Mouse (Mus musculus): ENCODE data around the gene Fbxo47.
"Not testable (repeated sequence)": the region's sequence is repeated elsewhere in the genome, so short reads cannot be mapped to it uniquely, and the experiment has no call there.

Gene Fbxo47

GRCm38 (mm10) chr11:97880362-97880761 lies 3.6 kb downstream of the Fbxo47 start:
- DNase-seq (ENCODE audit: low spot score in 2 of 2): no peak

GRCm38 (mm10) chr11:97877341-97877740 lies 6.6 kb downstream of the Fbxo47 start:
- DNase-seq (ENCODE audit: low spot score in 2 of 2): no peak

- no peak for DNase-seq (ENCODE audit: low spot score in 2 of 2)
These were observed 9.6 kb downstream of the Fbxo47 start for GRCm38 (mm10) chr11:97874396-97874795.

GRCm38 (mm10) chr11:97872378-97872777 lies 11.6 kb downstream of the Fbxo47 start:
- not testable (repeated sequence) for DNase-seq (ENCODE audit: low spot score in 2 of 2)

DNA sequence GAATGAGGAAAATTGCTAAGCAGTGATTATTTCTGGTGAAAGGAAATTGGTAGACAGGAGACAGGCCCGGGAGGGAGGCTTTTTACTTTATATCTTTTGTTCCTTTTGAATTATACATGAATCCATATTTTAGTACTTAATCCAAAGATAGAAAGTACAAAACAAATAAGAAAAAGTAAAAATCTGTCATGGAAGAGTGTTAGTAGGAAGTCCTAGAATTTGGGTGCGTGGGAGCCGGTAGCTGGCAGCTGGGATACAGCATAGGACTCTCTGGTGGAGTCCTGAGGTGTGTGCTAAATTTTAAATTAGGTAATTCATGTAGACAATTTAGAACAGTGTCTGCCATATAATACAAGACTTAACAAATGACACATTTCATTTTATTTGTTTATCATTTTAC lies 16.4 kb downstream of the Fbxo47 start:
- no peak for DNase-seq (ENCODE audit: low spot score in 2 of 2)

GRCm38 (mm10) chr11:97866091-97866888 lies 17.7 kb downstream of the Fbxo47 start:
- DNase-seq (ENCODE audit: low spot score in 2 of 2): no peak

DNA sequence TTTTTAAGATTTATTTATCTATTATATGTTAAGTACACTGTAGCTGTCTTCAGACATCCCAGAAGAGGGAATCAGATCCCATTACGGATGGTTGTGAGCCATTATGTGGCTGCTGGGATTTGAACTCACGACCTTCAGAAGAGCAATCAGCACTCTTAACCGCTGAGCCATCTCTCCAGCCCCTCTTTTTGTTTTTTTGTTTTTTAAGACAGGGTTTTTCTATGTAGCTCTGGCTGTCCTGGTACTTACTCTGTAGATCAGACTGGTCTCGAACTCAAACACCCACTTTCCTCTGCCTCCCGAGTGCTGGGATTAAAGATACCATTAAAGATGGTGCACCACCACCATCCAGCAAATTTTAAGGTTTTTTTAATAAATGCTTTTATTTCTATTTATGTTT lies 18.5 kb downstream of the Fbxo47 start:
- DNase-seq (ENCODE audit: low spot score in 2 of 2): no peak

- DNase-seq (ENCODE audit: low spot score in 2 of 2): no peak
These were observed 21.8 kb downstream of the Fbxo47 start for GRCm38 (mm10) chr11:97862148-97862547.

DNA sequence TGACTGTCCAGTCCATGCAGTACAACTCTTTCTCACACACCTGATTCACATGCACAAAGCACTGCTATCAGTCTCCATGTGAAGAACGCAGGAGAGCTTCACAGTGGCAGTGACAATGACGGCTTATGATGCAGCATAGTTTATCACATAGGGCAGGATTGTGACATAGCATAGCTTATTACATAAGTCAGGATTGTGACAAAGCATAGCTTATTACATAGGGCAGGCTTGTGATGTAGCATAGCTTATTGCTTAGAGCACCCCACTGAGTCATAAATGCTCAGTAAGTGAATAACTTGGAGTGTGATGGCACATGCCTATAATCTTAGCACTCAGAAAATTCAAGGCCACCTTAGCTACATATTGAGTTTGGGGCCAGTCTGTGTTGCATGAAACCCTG lies 28.5 kb downstream of the Fbxo47 start:
- DNase-seq (ENCODE audit: low spot score in 2 of 2): no peak

GRCm38 (mm10) chr11:97851601-97852000 lies 32.4 kb downstream of the Fbxo47 start:
- DNase-seq (ENCODE audit: low spot score in 2 of 2): no peak

DNA sequence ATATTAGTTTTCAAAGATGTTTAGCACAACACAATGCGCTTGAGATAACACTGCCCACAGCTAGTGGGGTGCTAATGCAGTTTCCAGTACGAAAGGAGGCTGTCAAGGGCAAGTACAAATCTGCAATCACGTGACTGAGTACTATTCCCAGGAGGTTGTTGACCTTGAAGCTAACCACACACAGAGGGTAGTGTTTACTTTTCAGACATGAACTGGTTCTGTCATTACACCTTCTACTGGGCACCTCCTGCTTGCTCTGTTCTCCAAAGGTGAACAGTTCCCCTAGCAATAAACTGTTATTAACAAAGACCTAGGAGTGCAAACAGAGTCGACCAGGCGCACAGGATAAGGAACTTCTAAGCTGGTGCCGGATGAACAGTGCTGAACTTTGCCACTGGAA lies 33.6 kb downstream of the Fbxo47 start:
- DNase-seq (ENCODE audit: low spot score in 2 of 2): no peak

DNA sequence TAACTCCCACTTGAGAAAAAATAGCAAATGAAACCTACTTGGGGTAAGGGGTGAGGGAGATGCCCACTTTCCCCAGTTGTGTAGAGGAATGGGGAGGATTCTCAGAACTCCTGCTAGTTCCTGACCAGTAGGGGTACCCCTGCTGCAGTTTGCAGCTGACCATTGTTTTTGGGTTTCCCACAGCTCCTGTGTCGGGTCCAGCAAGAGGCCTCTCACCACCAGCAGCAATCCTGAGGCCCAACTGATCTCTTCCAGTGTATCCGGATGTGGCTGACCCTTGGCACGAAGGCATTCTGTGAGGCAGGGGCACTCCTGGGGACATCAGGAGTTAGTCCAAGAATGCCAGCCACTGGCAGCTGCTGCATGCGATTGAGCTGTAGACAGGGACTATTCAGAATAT lies 42.0 kb downstream of the Fbxo47 start:
- DNase-seq (ENCODE audit: low spot score in 2 of 2): no peak

GRCm38 (mm10) chr11:97840991-97841661 lies 42.8 kb downstream of the Fbxo47 start:
- no peak for DNase-seq (ENCODE audit: low spot score in 2 of 2)

DNA sequence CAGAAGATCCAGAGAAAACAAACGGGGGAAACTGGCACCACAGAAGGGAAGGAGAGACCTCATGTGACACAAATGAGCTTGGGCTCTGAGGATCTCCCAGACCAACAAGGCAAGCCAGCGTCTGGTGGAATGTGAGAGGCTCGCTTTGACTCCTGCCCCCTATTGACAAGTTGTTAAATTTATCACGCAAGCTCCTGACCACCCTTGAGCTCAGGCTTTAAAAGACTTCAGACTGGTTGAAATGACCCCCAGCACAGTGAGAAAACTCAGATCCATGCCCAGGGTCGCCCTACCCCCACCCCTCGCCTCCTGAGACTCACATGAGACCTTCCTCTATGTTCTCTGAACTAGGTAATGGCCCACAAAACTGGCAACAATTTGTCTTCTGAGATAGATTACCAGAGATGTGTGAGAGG lies 43.4 kb downstream of the Fbxo47 start, which contains the start of gene B230217C12Rik:
Gene B230217C12Rik (plus strand): TSS at position 242 of the 416 bp plus-strand sequence.
- DNase-seq (ENCODE audit: low spot score in 2 of 2): no peak

- no peak for DNase-seq (ENCODE audit: low spot score in 2 of 2)
These were observed 43.8 kb downstream of the Fbxo47 start for GRCm38 (mm10) chr11:97840135-97840490.

- no peak for DNase-seq (ENCODE audit: low spot score in 2 of 2)
These were observed 44.4 kb downstream of the Fbxo47 start for GRCm38 (mm10) chr11:97839441-97840134.

GRCm38 (mm10) chr11:97838779-97839440 lies 45.0 kb downstream of the Fbxo47 start:
- DNase-seq (ENCODE audit: low spot score in 2 of 2): no peak

- no peak for DNase-seq (ENCODE audit: low spot score in 2 of 2)
These were observed 46.3 kb downstream of the Fbxo47 start for GRCm38 (mm10) chr11:97837641-97838149.

DNA sequence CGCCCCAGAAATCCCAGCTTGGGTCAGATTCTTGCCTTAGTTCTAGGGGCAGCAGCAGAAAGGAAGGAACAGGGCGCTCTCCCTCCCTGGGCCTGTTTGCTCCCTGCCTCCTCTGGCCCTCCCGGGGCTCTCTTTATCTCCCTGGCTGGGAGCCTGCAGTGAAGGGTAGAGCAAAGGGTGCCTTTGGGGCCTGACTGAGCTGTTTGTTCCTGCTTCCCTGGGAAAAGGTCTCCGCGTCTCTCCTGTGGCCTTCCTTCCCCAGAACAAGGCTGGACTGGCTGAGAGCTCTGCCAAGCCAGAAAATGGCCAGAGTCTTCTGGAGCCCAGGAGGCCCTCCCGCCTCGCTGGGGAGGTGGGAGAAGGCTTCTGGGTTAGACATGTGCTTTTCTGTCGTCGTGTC lies 46.9 kb downstream of the Fbxo47 start:
- not testable (repeated sequence) for DNase-seq (ENCODE audit: low spot score in 2 of 2)

GRCm38 (mm10) chr11:97836541-97836940 lies 47.4 kb downstream of the Fbxo47 start:
- no peak for DNase-seq (ENCODE audit: low spot score in 2 of 2)

GRCm38 (mm10) chr11:97833352-97833751 lies 50.6 kb downstream of the Fbxo47 start:
- no peak for DNase-seq (ENCODE audit: low spot score in 2 of 2)

DNA sequence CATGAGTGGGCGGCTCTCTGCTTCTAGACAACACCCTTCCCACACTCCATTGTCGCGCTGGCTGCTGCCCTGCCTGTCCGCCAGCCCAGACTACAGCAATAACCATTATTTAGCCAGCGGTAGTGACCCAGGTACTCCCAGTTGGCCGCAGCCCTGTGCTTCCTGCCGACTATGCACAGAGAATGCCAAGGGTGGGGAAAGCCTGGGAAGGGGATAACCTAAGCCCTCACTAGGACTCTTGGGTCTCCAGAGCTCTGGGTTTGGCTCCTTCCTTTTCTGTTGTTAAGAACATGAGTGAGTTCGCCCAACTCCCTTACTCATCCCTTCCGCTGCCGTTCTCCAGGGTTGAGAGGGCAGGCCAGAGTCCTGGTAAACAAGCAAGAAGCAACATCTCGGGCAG lies 52.0 kb downstream of the Fbxo47 start:
- no peak for DNase-seq (ENCODE audit: low spot score in 2 of 2)

Data from spleen, postnatal 14 days (tissue).